Mouse (Mus musculus): Measurements from ENCODE around the gene Nckap5. TPM values are rescaled to one million over a fixed set of nuclear protein-coding genes. Genes with fewer than 3 reads are reported as not detected.

Gene Nckap5
- polyA plus RNA-seq, 1 experiment from 2014 or later: 3.2 TPM

- Histone ChIP-seq H3K27me3 (ENCODE audit: control insufficient read depth, insufficient read depth, low read length) (no peaks in the 10 kb centered on the region), H3K4me1 (ENCODE audit: control insufficient read depth, insufficient read depth, low read length) (no peaks in the 10 kb centered on the region), H3K9ac (ENCODE audit: low read depth, low read length) (no peak overlapping the region), H3K27ac (ENCODE audit: low read depth, low read length) (no peak overlapping the region), H3K36me3 (ENCODE audit: control insufficient read depth, insufficient read depth, low read length) (no peaks in the 10 kb centered on the region), H3K4me2 (no peak overlapping the region), H3K9me3 (replicated peaks; ENCODE audit: control insufficient read depth, low read length) (no peaks in the 10 kb centered on the region), H3K4me3 (ENCODE audit: low read depth, low read length) (no peak overlapping the region)
- 80% methylated on average over 6 of the region's 6 CpGs for WGBS (ENCODE audit: insufficient replicate concordance)
- ATAC-seq (replicated peaks; ENCODE audit: insufficient number of reproducible peaks, low FRiP score, low TSS enrichment): no peak
Measured at GRCm38 (mm10) chr1:126210212-126210611, 620.4 kb downstream of the Nckap5 start.

GRCm38 (mm10) chr1:126209743-126210142 lies 620.9 kb downstream of the Nckap5 start:
- Histone ChIP-seq H3K27ac (ENCODE audit: low read depth, low read length) (no peak overlapping the region), H3K4me3 (ENCODE audit: low read depth, low read length) (no peak overlapping the region), H3K4me2 (no peak overlapping the region), H3K36me3 (ENCODE audit: control insufficient read depth, insufficient read depth, low read length) (no peaks in the 10 kb centered on the region), H3K9ac (ENCODE audit: low read depth, low read length) (no peak overlapping the region), H3K9me3 (replicated peaks; ENCODE audit: control insufficient read depth, low read length) (no peaks in the 10 kb centered on the region), H3K4me1 (ENCODE audit: control insufficient read depth, insufficient read depth, low read length) (no peaks in the 10 kb centered on the region), H3K27me3 (ENCODE audit: control insufficient read depth, insufficient read depth, low read length) (no peaks in the 10 kb centered on the region)
- WGBS (ENCODE audit: insufficient replicate concordance): 83% methylated on average over 5 of the region's 5 CpGs
- no peak for ATAC-seq (replicated peaks; ENCODE audit: insufficient number of reproducible peaks, low FRiP score, low TSS enrichment)

GRCm38 (mm10) chr1:126209131-126209530 lies 621.5 kb downstream of the Nckap5 start:
- Histone ChIP-seq H3K9ac (ENCODE audit: low read depth, low read length) (no peak overlapping the region), H3K27ac (ENCODE audit: low read depth, low read length) (no peak overlapping the region), H3K4me1 (ENCODE audit: control insufficient read depth, insufficient read depth, low read length) (no peaks in the 10 kb centered on the region), H3K4me3 (ENCODE audit: low read depth, low read length) (no peak overlapping the region), H3K4me2 (no peak overlapping the region), H3K36me3 (ENCODE audit: control insufficient read depth, insufficient read depth, low read length) (no peaks in the 10 kb centered on the region), H3K9me3 (replicated peaks; ENCODE audit: control insufficient read depth, low read length) (no peaks in the 10 kb centered on the region), H3K27me3 (ENCODE audit: control insufficient read depth, insufficient read depth, low read length) (no peaks in the 10 kb centered on the region)
- WGBS (ENCODE audit: insufficient replicate concordance): 81% methylated on average over 7 of the region's 7 CpGs
- no peak for ATAC-seq (replicated peaks; ENCODE audit: insufficient number of reproducible peaks, low FRiP score, low TSS enrichment)

- Histone ChIP-seq H3K9ac (ENCODE audit: low read depth, low read length) (no peak overlapping the region), H3K4me3 (ENCODE audit: low read depth, low read length) (no peak overlapping the region), H3K9me3 (replicated peaks; ENCODE audit: control insufficient read depth, low read length) (no peaks in the 10 kb centered on the region), H3K4me1 (ENCODE audit: control insufficient read depth, insufficient read depth, low read length) (no peaks in the 10 kb centered on the region), H3K27me3 (ENCODE audit: control insufficient read depth, insufficient read depth, low read length) (no peaks in the 10 kb centered on the region), H3K4me2 (no peak overlapping the region), H3K36me3 (ENCODE audit: control insufficient read depth, insufficient read depth, low read length) (no peaks in the 10 kb centered on the region), H3K27ac (ENCODE audit: low read depth, low read length) (no peak overlapping the region)
- no peak for ATAC-seq (replicated peaks; ENCODE audit: insufficient number of reproducible peaks, low FRiP score, low TSS enrichment)
Measured at GRCm38 (mm10) chr1:126196937-126197336, 633.7 kb downstream of the Nckap5 start.

- ATAC-seq (replicated peaks; ENCODE audit: insufficient number of reproducible peaks, low FRiP score, low TSS enrichment): no peak
- WGBS (ENCODE audit: insufficient replicate concordance): 66% methylated on average over 4 of the region's 4 CpGs
- H3K27ac ChIP-seq (ENCODE audit: low read depth, low read length): no peak overlapping the region
Measured at GRCm38 (mm10) chr1:126190353-126190752, 640.2 kb downstream of the Nckap5 start.

GRCm38 (mm10) chr1:126183751-126184150 lies 646.8 kb downstream of the Nckap5 start:
- WGBS (ENCODE audit: insufficient replicate concordance): 85% methylated on average over 7 of the region's 7 CpGs
- ATAC-seq (replicated peaks; ENCODE audit: insufficient number of reproducible peaks, low FRiP score, low TSS enrichment): no peak
- H3K9me3 ChIP-seq (replicated peaks; ENCODE audit: control insufficient read depth, low read length): no peaks in the 10 kb centered on the region
- H3K27me3 ChIP-seq (ENCODE audit: control insufficient read depth, insufficient read depth, low read length): no peaks in the 10 kb centered on the region
- H3K4me3 ChIP-seq (ENCODE audit: low read depth, low read length): no peak overlapping the region
- H3K4me2 ChIP-seq: no peak overlapping the region
- H3K9ac ChIP-seq (ENCODE audit: low read depth, low read length): no peak overlapping the region
- H3K36me3 ChIP-seq (ENCODE audit: control insufficient read depth, insufficient read depth, low read length): no peaks in the 10 kb centered on the region
- H3K4me1 ChIP-seq (ENCODE audit: control insufficient read depth, insufficient read depth, low read length): no peaks in the 10 kb centered on the region
- H3K27ac ChIP-seq (ENCODE audit: low read depth, low read length): no peak overlapping the region

More at GRCm38 (mm10) chr1:126190353-126190752, 640.2 kb downstream of the Nckap5 start:
- Histone ChIP-seq H3K9me3 (replicated peaks; ENCODE audit: control insufficient read depth, low read length) (no peaks in the 10 kb centered on the region), H3K4me2 (no peak overlapping the region), H3K9ac (ENCODE audit: low read depth, low read length) (no peak overlapping the region), H3K27me3 (ENCODE audit: control insufficient read depth, insufficient read depth, low read length) (no peaks in the 10 kb centered on the region), H3K4me1 (ENCODE audit: control insufficient read depth, insufficient read depth, low read length) (no peaks in the 10 kb centered on the region), H3K36me3 (ENCODE audit: control insufficient read depth, insufficient read depth, low read length) (no peaks in the 10 kb centered on the region), H3K4me3 (ENCODE audit: low read depth, low read length) (no peak overlapping the region)

GRCm38 (mm10) chr1:126168579-126168978 lies 662.0 kb downstream of the Nckap5 start:
- H3K9me3 ChIP-seq (replicated peaks; ENCODE audit: control insufficient read depth, low read length): no peaks in the 10 kb centered on the region
- H3K4me2 ChIP-seq: no peak overlapping the region
- no peak overlapping the region for H3K27ac ChIP-seq (ENCODE audit: low read depth, low read length)
- no peak overlapping the region for H3K9ac ChIP-seq (ENCODE audit: low read depth, low read length)
- no peaks in the 10 kb centered on the region for H3K4me1 ChIP-seq (ENCODE audit: control insufficient read depth, insufficient read depth, low read length)
- ATAC-seq (replicated peaks; ENCODE audit: insufficient number of reproducible peaks, low FRiP score, low TSS enrichment): no peak
- WGBS (ENCODE audit: insufficient replicate concordance): 70% methylated on average over 1 of the region's 1 CpGs
- no peak overlapping the region for H3K4me3 ChIP-seq (ENCODE audit: low read depth, low read length)
- H3K36me3 ChIP-seq (ENCODE audit: control insufficient read depth, insufficient read depth, low read length): no peaks in the 10 kb centered on the region
- no peaks in the 10 kb centered on the region for H3K27me3 ChIP-seq (ENCODE audit: control insufficient read depth, insufficient read depth, low read length)

- WGBS (ENCODE audit: insufficient replicate concordance): 66% methylated on average over 2 of the region's 2 CpGs
- ATAC-seq (replicated peaks; ENCODE audit: insufficient number of reproducible peaks, low FRiP score, low TSS enrichment): no peak
- H3K9ac ChIP-seq (ENCODE audit: low read depth, low read length): no peak overlapping the region
- H3K36me3 ChIP-seq (ENCODE audit: control insufficient read depth, insufficient read depth, low read length): no peaks in the 10 kb centered on the region
- H3K27me3 ChIP-seq (ENCODE audit: control insufficient read depth, insufficient read depth, low read length): no peaks in the 10 kb centered on the region
- no peak overlapping the region for H3K4me3 ChIP-seq (ENCODE audit: low read depth, low read length)
- no peaks in the 10 kb centered on the region for H3K9me3 ChIP-seq (replicated peaks; ENCODE audit: control insufficient read depth, low read length)
- H3K4me1 ChIP-seq (ENCODE audit: control insufficient read depth, insufficient read depth, low read length): no peaks in the 10 kb centered on the region
- no peak overlapping the region for H3K4me2 ChIP-seq
- H3K27ac ChIP-seq (ENCODE audit: low read depth, low read length): no peak overlapping the region
Measured at GRCm38 (mm10) chr1:126168131-126168530, 662.5 kb downstream of the Nckap5 start.

GRCm38 (mm10) chr1:126167546-126167945 lies 663.1 kb downstream of the Nckap5 start:
- H3K4me1 ChIP-seq (ENCODE audit: control insufficient read depth, insufficient read depth, low read length): no peaks in the 10 kb centered on the region
- no peaks in the 10 kb centered on the region for H3K27me3 ChIP-seq (ENCODE audit: control insufficient read depth, insufficient read depth, low read length)
- no peaks in the 10 kb centered on the region for H3K36me3 ChIP-seq (ENCODE audit: control insufficient read depth, insufficient read depth, low read length)
- H3K4me2 ChIP-seq: no peak overlapping the region
- no peaks in the 10 kb centered on the region for H3K9me3 ChIP-seq (replicated peaks; ENCODE audit: control insufficient read depth, low read length)
- WGBS (ENCODE audit: insufficient replicate concordance): 74% methylated on average over 7 of the region's 7 CpGs
- ATAC-seq (replicated peaks; ENCODE audit: insufficient number of reproducible peaks, low FRiP score, low TSS enrichment): no peak
- H3K9ac ChIP-seq (ENCODE audit: low read depth, low read length): no peak overlapping the region
- H3K4me3 ChIP-seq (ENCODE audit: low read depth, low read length): no peak overlapping the region
- H3K27ac ChIP-seq (ENCODE audit: low read depth, low read length): no peak overlapping the region
